Comparison of ENCODE assay signal across 9 mouse cellular contexts in genomic region chr13:97071626-97072241, GRCm38 (mm10). TPM values are rescaled to one million over a fixed set of nuclear protein-coding genes. Genes with fewer than 3 reads are reported as not detected.
DNase-seq lines count a peak whose midpoint lies in the region; ATAC-seq and TF ChIP-seq lines count a peak whose summit lies in the region.
"Had no signal": no experiment of that assay in that cellular context is flagged by ENCODE, and none has a peak within 500 bp of the region (broad histone marks: within the 10 kb centered on the region; RNA-seq: fewer than 3 reads in every experiment).

No protein-coding gene starts in this region.

- DNase-seq in ES-CJ7 (ENCODE audit: low read depth, low spot score), result peak; percentile 47
- peak; percentile 14 to 83 for DNase-seq in adrenal gland, adult (ENCODE audit: inconsistent age in 2 of 2, low spot score in 1 of 2)
- DNase-seq in embryonic facial prominence, embryonic 10.5 days (ENCODE audit: low spot score), result no peak
- peak; percentile 5 to 19 for DNase-seq in heart, postnatal 14 days
- DNase-seq in left cerebral cortex, postnatal 14 days (ENCODE audit: low spot score in 2 of 2), result peak; percentile 33 to 48
- DNase-seq in midbrain, postnatal 0 days (ENCODE audit: low spot score), result peak; percentile 46
- peak; percentile 7 to 24 for DNase-seq in thymus, postnatal 36 days
- no peak for DNase-seq in lung, postnatal 25 days (ENCODE audit: low spot score)

- ATAC-seq in midbrain, postnatal 0 days (ENCODE audit: low FRiP score), result peak; percentile 81

- H3K9ac ChIP-seq in midbrain, postnatal 0 days (replicated peaks; ENCODE audit: low read length, poor library complexity, severe bottlenecking), result peak overlapping the region; percentile 92

- H3K36me3 ChIP-seq in embryonic facial prominence, embryonic 10.5 days (replicated peaks), result no peaks in the 10 kb centered on the region
- no peaks in the 10 kb centered on the region for H3K36me3 ChIP-seq in midbrain, postnatal 0 days (ENCODE audit: insufficient read depth, low read length)

- H3K4me3 ChIP-seq in embryonic facial prominence, embryonic 10.5 days, result peak overlapping the region; percentile 90
- H3K4me3 ChIP-seq in midbrain, postnatal 0 days (ENCODE audit: low read depth, low read length), result peak overlapping the region; percentile 91

- H3K27me3 ChIP-seq in embryonic facial prominence, embryonic 10.5 days (replicated peaks; ENCODE audit: low read depth, poor library complexity, severe bottlenecking), result peaks cover 48% of the 10 kb centered on the region
- H3K27me3 ChIP-seq in midbrain, postnatal 0 days (ENCODE audit: insufficient read depth, low read length), result no peaks in the 10 kb centered on the region

- intact Hi-C loops in heart, postnatal 14 days (cut with DNase I), result no loop called here
- intact Hi-C loops in left cerebral cortex, postnatal 14 days (cut with DNase I), result no loop called here

- H3K9me3 ChIP-seq in embryonic facial prominence, embryonic 10.5 days, result no peaks in the 10 kb centered on the region
- no peaks in the 10 kb centered on the region for H3K9me3 ChIP-seq in midbrain, postnatal 0 days (ENCODE audit: low read length)

- 1% methylated on average over 76 of the region's 76 CpGs for WGBS in embryonic facial prominence, embryonic 10.5 days
- under 1% methylated on average over 56 of the region's 76 CpGs for WGBS in midbrain, postnatal 0 days

- peaks cover 16% of the 10 kb centered on the region for H3K4me1 ChIP-seq in embryonic facial prominence, embryonic 10.5 days
- peaks cover 4% of the 10 kb centered on the region; the same call in 1 of the 2 replicates for H3K4me1 ChIP-seq in midbrain, postnatal 0 days (ENCODE audit: insufficient read depth, low read length)

- H3K27ac ChIP-seq in embryonic facial prominence, embryonic 10.5 days (replicated peaks), result peak overlapping the region; percentile 91
- H3K27ac ChIP-seq in midbrain, postnatal 0 days (ENCODE audit: low read depth, low read length), result peak overlapping the region; percentile 97

- H3K4me2 ChIP-seq in midbrain, postnatal 0 days (ENCODE audit: low read depth, low read length, poor library complexity, severe bottlenecking), result peak overlapping the region; percentile 68

- TF ChIP-seq CTCF in midbrain, postnatal 0 days (IDR thresholded peaks at IDR 0.05), result no peak

RNA-seq across cellular contexts. Expression of gene Fam169a, which starts 4.6 kb away (rescaled TPM):
- polyA plus RNA-seq in embryonic facial prominence, embryonic 10.5 days (2016; fragmentation: Nextera tagmentation; extraction: Ambion mirVana), result 8.5 and 9.6 TPM in 2 replicates
- under 1 TPM; 0.24 to 0.29 TPM for total RNA-seq in heart, postnatal 14 days (2021)
- total RNA-seq in left cerebral cortex, postnatal 14 days (2021), result 10 to 100 TPM; 43.5 to 44.5 TPM
- total RNA-seq in midbrain, postnatal 0 days (2014; rRNA removed), result 46.4 and 48.8 TPM in 2 replicates
- 28.8 and 29.9 TPM in 2 replicates for polyA plus RNA-seq in midbrain, postnatal 0 days (2015; fragmentation: Nextera tagmentation; extraction: Ambion mirVana)

RNA-seq across cellular contexts. Expression of gene Gm6169, which starts 27.3 kb away (rescaled TPM):
- polyA plus RNA-seq in embryonic facial prominence, embryonic 10.5 days (2016; fragmentation: Nextera tagmentation; extraction: Ambion mirVana), result 0.66 and 2.0 TPM in 2 replicates
- 10 to 100 TPM in 1 of 2 experiments, under 1 TPM in 1; 0.63 to 14.3 TPM for total RNA-seq in heart, postnatal 14 days (2021)
- 1 to 10 TPM in 1 of 2 experiments, not detected in 1; 1.9 TPM for total RNA-seq in left cerebral cortex, postnatal 14 days (2021)
- not detected in 2 replicates for total RNA-seq in midbrain, postnatal 0 days (2014; rRNA removed)
- polyA plus RNA-seq in midbrain, postnatal 0 days (2015; fragmentation: Nextera tagmentation; extraction: Ambion mirVana), result 0.58 and 0.89 TPM in 2 replicates

RNA-seq across cellular contexts. Expression of gene 1700029F12Rik, which starts 37.6 kb away (rescaled TPM):
- polyA plus RNA-seq in embryonic facial prominence, embryonic 10.5 days (2016; fragmentation: Nextera tagmentation; extraction: Ambion mirVana), result not detected in 2 replicates
- not detected for total RNA-seq in heart, postnatal 14 days (2021)
- not detected for total RNA-seq in left cerebral cortex, postnatal 14 days (2021)
- total RNA-seq in midbrain, postnatal 0 days (2014; rRNA removed), result not detected in 2 replicates
- not detected in 2 replicates for polyA plus RNA-seq in midbrain, postnatal 0 days (2015; fragmentation: Nextera tagmentation; extraction: Ambion mirVana)
- polyA plus RNA-seq: frontal cortex, adult 2 months had no signal

Comparison
In these comparisons a context has a peak if more than half of its experiments do, and no peak if none do; other contexts are left out.
1. DNase-seq: peak in ES-CJ7 (single experiment), adrenal gland, adult (2 of 2), heart, postnatal 14 days (2 of 2), left cerebral cortex, postnatal 14 days (2 of 2), midbrain, postnatal 0 days (single experiment) and thymus, postnatal 36 days (2 of 2); none in embryonic facial prominence, embryonic 10.5 days (single experiment) and lung, postnatal 25 days (single experiment).
2. RNA of gene Fam169a, which starts 4.6 kb away (total RNA-seq): 46.4 to 48.8 TPM in midbrain, postnatal 0 days and 43.5 to 44.5 TPM in left cerebral cortex, postnatal 14 days; 0.24 to 0.29 TPM in heart, postnatal 14 days; every median in the first group is over 10 times any median in the second.